In genomic region chr1:91466186-91466585, GRCm38 (mm10) we compare ENCODE assay signal across 24 mouse cellular contexts. TPM values are rescaled to one million over a fixed set of nuclear protein-coding genes. Genes with fewer than 3 reads are reported as not detected.
DNase-seq lines count a peak whose midpoint lies in the region; ATAC-seq and TF ChIP-seq lines count a peak whose summit lies in the region.
"Had no signal": no experiment of that assay in that cellular context is flagged by ENCODE, and none has a peak within 500 bp of the region (broad histone marks: within the 10 kb centered on the region; RNA-seq: fewer than 3 reads in every experiment).

No protein-coding gene starts in this region.

- H3K4me2 ChIP-seq in intestine, postnatal 0 days (replicated peaks; ENCODE audit: low read depth), result no peak overlapping the region
- H3K4me2 ChIP-seq in liver, postnatal 0 days (ENCODE audit: low read depth, low read length), result no peak overlapping the region
- H3K4me2 ChIP-seq: embryonic facial prominence, embryonic 13.5 days; forebrain, embryonic 12.5 days; heart, embryonic 15.5 days; hindbrain, embryonic 13.5 days; lung, embryonic 14.5 days; midbrain, embryonic 11.5 days had no signal

- 71% methylated on average over 6 of the region's 6 CpGs for WGBS in kidney, adult 2 months
- 89% methylated on average over 6 of the region's 6 CpGs for WGBS in intestine, postnatal 0 days
- WGBS in liver, postnatal 0 days (ENCODE audit: insufficient replicate concordance), result 82% methylated on average over 6 of the region's 6 CpGs

- ATAC-seq in intestine, postnatal 0 days, result no peak
- ATAC-seq in liver, postnatal 0 days, result no peak

- H3K9me3 ChIP-seq in intestine, postnatal 0 days (ENCODE audit: control insufficient read depth), result no peaks in the 10 kb centered on the region
- no peaks in the 10 kb centered on the region for H3K9me3 ChIP-seq in liver, postnatal 0 days (ENCODE audit: low read length)
- H3K9me3 ChIP-seq: embryonic facial prominence, embryonic 13.5 days; forebrain, embryonic 12.5 days; heart, embryonic 15.5 days; hindbrain, embryonic 13.5 days had no signal

- TF ChIP-seq CTCF in kidney, adult 2 months (conservative IDR thresholded peaks at IDR 0.05; ENCODE audit: insufficient read depth, insufficient read length, low read depth, low read length), result no peak
- TF ChIP-seq CTCF in intestine, postnatal 0 days (IDR thresholded peaks at IDR 0.05; ENCODE audit: low read depth), result no peak
- no peak for TF ChIP-seq CTCF in liver, postnatal 0 days (IDR thresholded peaks at IDR 0.05; ENCODE audit: low read depth)

- DNase-seq in kidney, adult 2 months, result peak; percentile 84
- no peak for DNase-seq in kidney, postnatal 14 days
- peak; percentile 81 for DNase-seq in kidney, adult 9 months
- no peak for DNase-seq in liver, postnatal 0 days
- DNase-seq in spleen, postnatal 36 days (ENCODE audit: low spot score in 2 of 2), result no peak
- DNase-seq in spleen, postnatal 4 days (ENCODE audit: low spot score in 2 of 2), result no peak
- DNase-seq: adrenal gland, adult 2 months; cerebellum, adult 18-20 months; cerebellum, postnatal 25 days; embryo, embryonic 11 days; gastrocnemius, postnatal 25 days; heart, adult 2 months; heart, postnatal 36 days; lung, embryonic 14.5 days; thymus, adult 18-20 months; thymus, postnatal 4 days had no signal

- H3K36me3 ChIP-seq in kidney, adult 2 months (ENCODE audit: control insufficient read depth, insufficient read depth, low read length), result no peaks in the 10 kb centered on the region
- no peaks in the 10 kb centered on the region for H3K36me3 ChIP-seq in intestine, postnatal 0 days (ENCODE audit: control insufficient read depth, insufficient read depth)
- no peaks in the 10 kb centered on the region for H3K36me3 ChIP-seq in liver, postnatal 0 days (replicated peaks; ENCODE audit: insufficient read depth, low read length)
- H3K36me3 ChIP-seq: embryonic facial prominence, embryonic 13.5 days; forebrain, embryonic 12.5 days; heart, embryonic 15.5 days; hindbrain, embryonic 13.5 days had no signal

- H3K4me1 ChIP-seq in kidney, adult 2 months (ENCODE audit: control insufficient read depth, insufficient read depth, low read length), result peaks cover 30% of the 10 kb centered on the region
- peaks cover 11% of the 10 kb centered on the region for H3K4me1 ChIP-seq in intestine, postnatal 0 days (replicated peaks; ENCODE audit: control insufficient read depth, insufficient read depth, low read length)
- peaks cover 6% of the 10 kb centered on the region; the same call in 1 of the 2 replicates for H3K4me1 ChIP-seq in liver, postnatal 0 days (ENCODE audit: insufficient read depth)
- H3K4me1 ChIP-seq: hindbrain, embryonic 13.5 days had no signal

- no peak overlapping the region for H3K9ac ChIP-seq in intestine, postnatal 0 days (ENCODE audit: low read depth, low read length)
- H3K9ac ChIP-seq in liver, postnatal 0 days (replicated peaks), result no peak overlapping the region
- H3K9ac ChIP-seq: embryonic facial prominence, embryonic 13.5 days; forebrain, embryonic 12.5 days; heart, embryonic 15.5 days; hindbrain, embryonic 13.5 days; lung, embryonic 14.5 days had no signal

- no peak overlapping the region for H3K4me3 ChIP-seq in kidney, adult 2 months (ENCODE audit: insufficient read depth, low read depth, low read length)
- H3K4me3 ChIP-seq in intestine, postnatal 0 days (ENCODE audit: low read depth, low read length), result no peak overlapping the region
- no peak overlapping the region for H3K4me3 ChIP-seq in liver, postnatal 0 days (ENCODE audit: low read depth, low read length)
- H3K4me3 ChIP-seq: embryonic facial prominence, embryonic 13.5 days; erythroblast, embryonic 14.5 days; forebrain, embryonic 12.5 days; heart, adult 2 months; heart, embryonic 15.5 days; hindbrain, embryonic 13.5 days; left cerebral cortex, adult 2 months had no signal

- peak overlapping the region; percentile 72 for H3K27ac ChIP-seq in kidney, adult 2 months (ENCODE audit: insufficient read depth, low read depth, low read length)
- H3K27ac ChIP-seq in intestine, postnatal 0 days (ENCODE audit: low read depth, low read length), result peak overlapping the region; percentile 95; the same call in 1 of the 2 replicates
- H3K27ac ChIP-seq in liver, postnatal 0 days (ENCODE audit: low read depth), result 0 out of 2 replicates have a peak overlapping the region, but pooled peaks have one; percentile 66
- H3K27ac ChIP-seq: embryonic facial prominence, embryonic 13.5 days; forebrain, embryonic 12.5 days; heart, adult 2 months; heart, embryonic 15.5 days; hindbrain, embryonic 13.5 days; left cerebral cortex, adult 2 months had no signal

- TF ChIP-seq EP300 in liver, postnatal 0 days (IDR thresholded peaks at IDR 0.05; ENCODE audit: low read depth), result no peak

- H3K27me3 ChIP-seq in kidney, adult 2 months (replicated peaks; ENCODE audit: control insufficient read depth, insufficient read depth, low read length), result no peaks in the 10 kb centered on the region
- no peaks in the 10 kb centered on the region for H3K27me3 ChIP-seq in intestine, postnatal 0 days (replicated peaks; ENCODE audit: control insufficient read depth, insufficient read depth, low read length)
- no peaks in the 10 kb centered on the region for H3K27me3 ChIP-seq in liver, postnatal 0 days (ENCODE audit: insufficient read depth, low read length)
- H3K27me3 ChIP-seq: embryonic facial prominence, embryonic 13.5 days; forebrain, embryonic 12.5 days; heart, embryonic 15.5 days; hindbrain, embryonic 13.5 days had no signal

- no peak for TF ChIP-seq POLR2A in kidney, adult 2 months (IDR thresholded peaks at IDR 0.05; ENCODE audit: low read depth, low read length)

RNA-seq across cellular contexts. Expression of gene Per2, which starts 7.1 kb away (rescaled TPM):
- polyA plus RNA-seq in kidney, adult 2 months (2012; rRNA removed), result 5.6 and 6.8 TPM in 2 replicates
- polyA plus RNA-seq in intestine, postnatal 0 days (2015; fragmentation: Nextera tagmentation; extraction: Ambion mirVana), result 7.2 and 7.9 TPM in 2 replicates
- 2.4 and 2.5 TPM in 2 replicates for polyA plus RNA-seq in liver, postnatal 0 days (2015; fragmentation: Nextera tagmentation; extraction: Ambion mirVana)

RNA-seq across cellular contexts. Expression of gene Traf3ip1, which starts 28.3 kb away (rescaled TPM):
- 9.8 and 11.2 TPM in 2 replicates for polyA plus RNA-seq in kidney, adult 2 months (2012; rRNA removed)
- polyA plus RNA-seq in intestine, postnatal 0 days (2015; fragmentation: Nextera tagmentation; extraction: Ambion mirVana), result 3.3 and 3.7 TPM in 2 replicates
- polyA plus RNA-seq in liver, postnatal 0 days (2015; fragmentation: Nextera tagmentation; extraction: Ambion mirVana), result 2.2 and 2.5 TPM in 2 replicates

RNA-seq across cellular contexts. Expression of gene Hes6, which starts 52.3 kb away (rescaled TPM):
- 64.1 and 66.7 TPM in 2 replicates for polyA plus RNA-seq in kidney, adult 2 months (2012; rRNA removed)
- 84.1 and 84.8 TPM in 2 replicates for polyA plus RNA-seq in intestine, postnatal 0 days (2015; fragmentation: Nextera tagmentation; extraction: Ambion mirVana)
- 33.1 and 35.0 TPM in 2 replicates for polyA plus RNA-seq in liver, postnatal 0 days (2015; fragmentation: Nextera tagmentation; extraction: Ambion mirVana)

Comparison
In these comparisons a context has a peak if more than half of its experiments do, and no peak if none do; other contexts are left out.
1. DNase-seq: peak in kidney, adult 2 months (single experiment) and kidney, adult 9 months (single experiment); none in kidney, postnatal 14 days (single experiment), liver, postnatal 0 days (single experiment), spleen, postnatal 36 days (0 of 2) and spleen, postnatal 4 days (0 of 2).
2. Peak in every context shown above with its lines, with median percentiles within 50 percentile points of each other: H3K27ac ChIP-seq.